Mouse (Mus musculus) neural tube, embryonic 15.5 days (tissue): ENCODE data around the gene Chaf1b. TPM values are rescaled to one million over a fixed set of nuclear protein-coding genes. Genes with fewer than 3 reads are reported as not detected.

Experiments used
- ATAC-seq: fragments of 200-750 bp; cut with Nextera tagmentation; 2 replicates; pipeline ENCODE4 v1.8.0; 2017; ENCODE audit warnings: mild to moderate bottlenecking, moderate TSS enrichment, moderate library complexity; ENCODE audit not compliant: low FRiP score
- H3K27ac ChIP-seq: fragments of 300-500 bp; sonication (generic); replicated peaks from 2 replicates; pipeline ENCODE4 v1.5.1; 2015; ENCODE audit warnings: mild to moderate bottlenecking, inconsistent platforms
- H3K27me3 ChIP-seq: fragments of 300-500 bp; sonication (generic); replicated peaks from 2 replicates; pipeline ENCODE4 v1.6.1; 2015; ENCODE audit warnings: inconsistent platforms
- H3K36me3 ChIP-seq: fragments of 300-500 bp; sonication (generic); 2 replicates; pipeline ENCODE4 v1.6.1; 2015; ENCODE audit warnings: inconsistent platforms
- H3K4me1 ChIP-seq: fragments of 300-500 bp; sonication (generic); 2 replicates; pipeline ENCODE4 v1.6.1; 2015; ENCODE audit warnings: inconsistent platforms
- H3K4me2 ChIP-seq: fragments of 300-500 bp; sonication (generic); 2 replicates; pipeline ENCODE4 v1.6.1; 2015; ENCODE audit warnings: inconsistent platforms, mild to moderate bottlenecking, moderate library complexity
- H3K4me3 ChIP-seq: fragments of 300-500 bp; sonication (generic); replicated peaks from 2 replicates; pipeline ENCODE4 v1.5.1; 2015; ENCODE audit warnings: mild to moderate bottlenecking, inconsistent platforms
- H3K9ac ChIP-seq: fragments of 300-500 bp; sonication (generic); replicated peaks from 2 replicates; pipeline ENCODE4 v1.6.1; 2015; ENCODE audit warnings: mild to moderate bottlenecking, inconsistent platforms
- H3K9me3 ChIP-seq: fragments of 300-500 bp; sonication (generic); replicated peaks from 2 replicates; pipeline ENCODE4 v1.6.1; 2016; ENCODE audit warnings: inconsistent platforms
- WGBS: fragments of 180-500 bp; shearing (Covaris S2); methylation state at CpG from one replicate; pipeline ENCODE4 v1.1.7; 2015; ENCODE audit warnings: mixed read lengths; 5-methylcytosine and 5-hydroxymethylcytosine counted together
- polyA plus RNA-seq: library from polyadenylated mRNA; unstranded; fragments of >200 nt; fragmentation: Nextera tagmentation; extraction: Ambion mirVana; gene quantifications from 2 replicates; pipeline ENCODE4 v1.2.1, GENCODE M21; 2015

Chaf1b gene
- polyA plus RNA-seq, 1 experiment from 2014 or later = 13.2 TPM

DNA sequence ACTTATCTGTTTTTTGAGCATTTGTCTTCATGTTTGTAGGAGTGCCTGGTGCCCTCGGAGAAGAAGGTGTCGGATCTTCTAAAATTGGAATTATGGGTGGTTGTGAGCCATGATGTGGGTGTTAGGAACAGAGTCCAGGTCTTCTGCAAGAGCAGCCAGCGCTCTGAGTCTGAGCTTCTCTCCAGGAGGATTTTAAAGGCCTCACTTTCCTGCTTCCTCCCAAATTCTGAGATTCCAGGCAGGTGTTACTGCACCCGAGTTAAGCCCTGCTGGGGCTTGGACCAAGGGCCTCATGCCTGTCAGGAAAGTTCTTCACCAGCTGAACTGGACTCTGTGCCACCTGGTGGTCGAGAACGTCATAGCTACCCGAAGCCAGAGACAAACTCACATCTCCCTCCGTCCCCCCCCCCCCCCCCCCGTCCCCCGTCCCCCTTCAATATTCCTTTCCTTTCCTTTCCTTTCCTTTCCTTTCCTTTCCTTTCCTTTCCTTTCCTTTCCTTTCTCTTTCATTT is 31.7 kb downstream of the Chaf1b start:
- Histone ChIP-seq H3K4me2 (no peak overlapping the region), H3K9me3 (no peaks in the 10 kb centered on the region), H3K27ac (no peak overlapping the region), H3K9ac (no peak overlapping the region), H3K36me3 (no peaks in the 10 kb centered on the region), H3K4me1 (peaks cover 4% of the 10 kb centered on the region), H3K4me3 (no peak overlapping the region), H3K27me3 (no peaks in the 10 kb centered on the region)
- WGBS = 41% methylated on average over 8 of the region's 10 CpGs
- ATAC-seq = no peak

DNA sequence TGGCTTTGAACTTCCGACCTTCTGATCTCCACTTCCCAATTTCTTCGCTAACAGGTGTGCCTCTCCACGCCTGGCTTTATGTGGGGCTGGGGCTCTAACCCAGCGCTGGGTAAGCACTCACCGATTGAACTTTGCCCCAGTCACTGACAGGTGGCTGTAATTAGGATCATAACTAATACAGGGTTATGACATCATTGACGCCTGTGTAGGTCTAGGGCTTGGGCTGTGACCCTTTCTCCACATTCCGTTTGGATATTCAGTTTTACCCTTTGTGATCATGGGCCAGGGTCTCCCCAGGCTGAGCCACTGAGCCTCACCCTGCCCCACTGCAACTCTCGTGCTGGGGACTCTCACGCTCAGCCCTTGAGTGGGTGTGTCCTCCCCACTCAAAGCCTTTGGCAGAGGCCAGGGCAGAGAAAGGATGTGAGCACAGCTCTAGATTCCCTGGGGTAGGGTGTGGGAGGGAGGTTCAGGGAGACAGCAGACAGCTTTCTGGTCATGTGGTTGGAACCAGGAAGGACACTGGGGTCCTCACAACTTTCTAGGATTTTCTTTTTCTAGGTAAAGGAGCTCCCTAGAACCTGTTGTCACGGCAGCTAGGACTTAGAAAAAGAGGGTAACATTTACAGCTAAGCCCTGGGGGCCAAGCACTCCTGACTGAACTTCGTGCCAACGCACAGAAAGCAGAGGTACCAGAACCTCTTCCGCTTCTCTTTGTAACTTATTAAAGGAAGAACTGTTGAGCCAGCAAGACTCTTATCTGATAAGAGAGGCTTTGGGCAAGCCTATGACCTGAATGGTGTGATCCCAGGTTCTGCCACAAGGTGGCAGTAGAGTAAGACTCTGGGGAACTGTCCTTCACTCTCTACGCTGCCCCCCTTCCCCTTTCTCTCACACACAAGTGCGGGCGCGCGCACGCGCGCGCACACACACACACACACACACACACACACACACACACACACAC is 34.3 kb downstream of the Chaf1b start:
- peak; percentile 76; the same call in 1 of the 2 replicates for ATAC-seq
- Histone ChIP-seq H3K36me3 (no peaks in the 10 kb centered on the region), H3K4me2 (peak overlapping the region; percentile 49), H3K27ac (no peak overlapping the region), H3K4me1 (peaks cover 4% of the 10 kb centered on the region), H3K9me3 (no peaks in the 10 kb centered on the region), H3K9ac (no peak overlapping the region), H3K27me3 (no peaks in the 10 kb centered on the region), H3K4me3 (no peak overlapping the region)
- 41% methylated on average over 22 of the region's 22 CpGs for WGBS

DNA sequence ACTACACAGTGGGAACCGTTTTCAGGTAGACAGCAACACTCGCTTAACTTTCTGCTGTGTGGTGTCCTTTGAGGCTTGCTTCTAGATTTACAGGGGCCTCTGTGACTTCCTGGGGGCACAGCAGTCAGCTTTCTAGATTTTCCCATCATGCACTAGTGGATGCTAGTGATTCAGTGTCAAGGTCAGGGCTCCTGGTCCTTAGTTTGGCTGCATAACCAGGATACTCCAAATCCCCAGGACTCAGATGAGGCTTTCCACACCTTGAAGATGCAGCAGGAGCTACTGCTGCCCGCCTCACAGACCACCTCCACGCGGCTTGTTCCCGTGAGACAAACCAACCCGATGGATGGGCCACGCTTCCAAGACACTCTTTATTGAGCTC is 35.0 kb downstream of the Chaf1b start:
- no peaks in the 10 kb centered on the region for H3K9me3 ChIP-seq
- H3K27ac ChIP-seq = no peak overlapping the region
- no peak for ATAC-seq
- H3K9ac ChIP-seq = no peak overlapping the region
- H3K36me3 ChIP-seq = no peaks in the 10 kb centered on the region
- H3K27me3 ChIP-seq = no peaks in the 10 kb centered on the region
- peaks cover 4% of the 10 kb centered on the region for H3K4me1 ChIP-seq
- 55% methylated on average over 8 of the region's 8 CpGs for WGBS
- H3K4me3 ChIP-seq = no peak overlapping the region
- peak overlapping the region; percentile 49 for H3K4me2 ChIP-seq

DNA sequence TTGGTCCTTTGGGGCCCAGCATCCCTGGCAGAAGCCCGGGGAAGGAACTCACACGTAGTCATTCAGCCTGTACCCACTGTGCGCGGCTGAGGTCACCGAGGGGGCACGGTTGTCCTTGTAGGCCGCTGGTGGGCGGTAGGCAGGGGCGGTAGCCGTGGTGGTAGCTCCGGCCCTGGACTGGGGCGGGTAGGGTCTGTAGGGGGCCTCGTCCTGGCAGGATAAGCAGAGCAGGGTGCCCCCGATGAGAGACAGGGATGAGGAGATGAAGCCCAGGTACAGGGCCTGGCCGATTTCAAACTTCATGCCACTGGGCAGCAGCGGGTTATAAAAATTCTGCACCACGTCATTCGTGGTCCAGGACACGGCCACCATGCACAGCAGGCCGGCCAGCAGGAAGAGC is 35.5 kb downstream of the Chaf1b start:
- Histone ChIP-seq H3K27me3 (no peaks in the 10 kb centered on the region), H3K27ac (no peak overlapping the region), H3K4me3 (no peak overlapping the region), H3K9me3 (no peaks in the 10 kb centered on the region), H3K4me2 (no peak overlapping the region), H3K36me3 (no peaks in the 10 kb centered on the region), H3K9ac (no peak overlapping the region), H3K4me1 (peaks cover 4% of the 10 kb centered on the region)
- 68% methylated on average over 20 of the region's 20 CpGs for whole genome bisulfite sequencing
- no peak for ATAC-seq

DNA sequence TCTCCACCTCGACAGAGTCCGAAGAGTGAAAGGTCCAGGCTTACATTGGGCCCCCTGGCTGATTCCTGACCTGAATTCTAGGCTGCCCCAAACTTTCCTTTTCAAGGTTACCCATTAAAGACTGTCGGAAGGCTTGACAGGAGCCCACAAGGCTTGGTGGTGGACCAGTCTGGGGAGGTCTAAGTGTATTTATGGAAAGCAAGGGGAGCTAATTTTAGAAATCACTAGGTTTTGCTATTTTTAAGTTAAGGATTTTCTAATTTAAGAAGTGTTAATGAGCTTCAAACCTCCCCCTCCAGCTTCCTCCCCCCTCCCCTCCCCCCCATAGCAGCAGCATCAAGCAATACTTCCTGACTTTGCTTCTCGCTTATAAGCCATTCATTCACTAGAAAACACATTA is 37.0 kb downstream of the Chaf1b start:
- WGBS = 72% methylated on average over 4 of the region's 4 CpGs

DNA sequence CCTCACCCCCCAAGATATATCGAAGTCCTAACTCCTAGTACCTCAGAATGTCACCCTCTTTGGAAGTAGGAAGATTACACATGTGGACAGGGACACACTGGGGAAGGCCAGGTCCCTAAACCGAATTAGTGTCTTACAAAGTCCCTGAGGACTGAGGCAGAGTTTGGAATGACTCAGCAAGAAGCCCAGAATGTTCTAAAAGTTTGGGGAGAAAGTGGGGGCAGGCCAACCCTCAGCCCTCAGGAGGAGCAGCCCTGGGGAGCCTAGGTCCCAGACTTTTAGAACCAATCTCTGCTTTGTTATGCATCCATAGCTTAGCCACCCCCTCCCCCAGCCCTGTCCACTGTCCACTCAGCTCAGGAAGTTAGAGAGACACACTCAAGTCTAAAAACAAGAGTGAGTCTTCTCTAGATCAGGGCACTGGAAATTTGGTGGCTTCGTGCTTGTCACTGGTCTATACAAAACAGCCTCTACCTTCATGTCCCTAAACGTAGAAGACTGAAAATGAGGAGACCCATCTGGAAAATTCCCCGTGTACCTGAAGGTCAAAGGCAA is 39.2 kb downstream of the Chaf1b start:
- WGBS = 82% methylated on average over 5 of the region's 5 CpGs

More for the DNA sequence above, 37.0 kb downstream of the Chaf1b start:
- Histone ChIP-seq H3K36me3 (no peaks in the 10 kb centered on the region), H3K4me2 (no peak overlapping the region), H3K4me3 (no peak overlapping the region), H3K9me3 (no peaks in the 10 kb centered on the region), H3K9ac (no peak overlapping the region), H3K27me3 (no peaks in the 10 kb centered on the region), H3K27ac (no peak overlapping the region), H3K4me1 (peaks cover 4% of the 10 kb centered on the region)
- no peak for ATAC-seq

DNA sequence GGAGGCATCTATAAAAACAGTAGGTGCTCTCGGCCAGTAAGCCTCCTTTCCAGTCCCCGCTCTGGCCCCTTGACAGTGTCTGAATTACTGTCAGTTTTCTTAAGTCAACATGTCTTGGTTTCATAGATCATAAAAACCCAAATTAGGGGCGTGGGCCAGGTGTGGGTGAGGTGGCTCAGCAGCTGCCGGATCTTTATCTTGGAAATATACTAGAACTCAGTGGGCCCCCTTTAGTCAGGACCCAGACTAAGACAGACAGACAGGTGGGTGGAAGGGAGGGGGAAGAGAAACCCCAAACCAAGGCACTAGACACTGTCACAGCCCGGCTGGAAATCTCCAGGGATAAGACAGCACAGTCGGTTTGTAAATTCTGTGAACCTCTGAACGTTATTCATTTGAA is 40.1 kb downstream of the Chaf1b start:
- ATAC-seq = no peak
- Histone ChIP-seq H3K27ac (no peak overlapping the region), H3K4me1 (no peaks in the 10 kb centered on the region)

More for the DNA sequence above, 39.2 kb downstream of the Chaf1b start:
- Histone ChIP-seq H3K4me3 (no peak overlapping the region), H3K9me3 (no peaks in the 10 kb centered on the region), H3K4me2 (no peak overlapping the region), H3K27ac (no peak overlapping the region), H3K27me3 (no peaks in the 10 kb centered on the region), H3K9ac (no peak overlapping the region), H3K4me1 (peaks cover 4% of the 10 kb centered on the region), H3K36me3 (no peaks in the 10 kb centered on the region)
- ATAC-seq = no peak

DNA sequence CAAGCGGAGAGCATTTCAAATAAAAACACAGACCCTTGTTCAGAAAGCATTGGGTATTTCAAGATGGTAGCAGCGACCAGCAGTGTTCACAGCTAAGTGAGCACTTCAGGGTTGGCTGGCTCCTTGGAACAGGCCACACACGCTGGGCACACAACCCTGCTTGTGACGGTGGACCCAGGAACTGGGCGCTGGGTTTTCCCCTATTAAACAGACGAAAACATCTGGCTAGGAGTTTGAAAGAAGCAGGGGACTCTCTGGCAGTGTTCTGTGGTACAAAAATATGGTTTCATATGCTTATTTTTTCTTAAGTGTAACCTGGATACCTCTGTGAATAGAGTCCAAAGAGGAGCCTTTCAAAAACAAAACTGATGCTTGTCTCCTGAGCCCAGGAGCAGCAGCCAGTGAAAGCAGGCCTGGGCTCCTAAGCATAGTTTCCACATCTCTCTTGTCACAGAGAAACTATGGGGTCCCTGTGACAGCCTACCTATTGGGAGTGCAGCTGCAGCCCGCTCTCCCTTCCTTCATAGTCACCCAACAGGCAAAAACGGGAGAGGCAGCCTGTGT is 42.1 kb downstream of the Chaf1b start:
- Histone ChIP-seq H3K27ac (no peak overlapping the region), H3K9ac (no peak overlapping the region), H3K4me3 (no peak overlapping the region), H3K27me3 (no peaks in the 10 kb centered on the region), H3K4me2 (no peak overlapping the region), H3K9me3 (no peaks in the 10 kb centered on the region), H3K4me1 (no peaks in the 10 kb centered on the region), H3K36me3 (no peaks in the 10 kb centered on the region)
- ATAC-seq = no peak
- WGBS = 82% methylated on average over 8 of the region's 8 CpGs

More for the DNA sequence above, 40.1 kb downstream of the Chaf1b start:
- Histone ChIP-seq H3K4me2 (no peak overlapping the region), H3K36me3 (no peaks in the 10 kb centered on the region), H3K9ac (no peak overlapping the region), H3K4me3 (no peak overlapping the region), H3K27me3 (no peaks in the 10 kb centered on the region), H3K9me3 (no peaks in the 10 kb centered on the region)
- WGBS = 68% methylated on average over 7 of the region's 7 CpGs

DNA sequence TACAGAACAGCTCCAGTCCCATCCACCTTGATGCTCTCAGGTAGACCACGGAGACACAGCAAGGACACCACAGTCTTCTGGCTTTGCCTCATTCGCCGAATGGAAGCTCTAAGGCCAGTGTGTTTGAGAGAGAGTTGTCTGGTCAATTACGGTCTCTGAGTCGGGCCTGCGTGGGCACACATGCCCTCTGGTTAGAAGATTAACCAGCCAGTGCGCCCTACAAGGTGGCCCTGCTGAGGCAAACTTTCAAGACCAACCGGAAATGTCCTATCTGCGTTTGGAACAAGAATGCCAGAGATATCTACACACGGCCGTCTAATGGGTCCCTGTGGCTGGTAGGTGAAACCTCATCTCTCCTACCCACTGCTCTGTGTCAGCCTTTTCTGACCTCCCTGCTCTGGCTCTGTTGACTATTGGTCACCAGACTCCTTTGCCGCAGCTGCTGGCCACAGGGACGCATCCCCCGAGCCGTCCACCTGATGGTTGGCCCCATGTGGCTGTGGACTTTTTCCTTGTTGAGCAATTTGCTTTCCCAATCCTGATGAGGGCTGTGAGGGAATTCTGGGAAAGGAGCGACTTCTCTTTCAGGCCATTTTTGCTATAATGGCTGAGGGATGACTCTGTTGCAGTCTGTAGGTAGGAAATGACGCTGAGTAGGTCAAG is 45.8 kb downstream of the Chaf1b start:
- WGBS = 94% methylated on average over 17 of the region's 17 CpGs
- ATAC-seq = no peak
- H3K4me3 ChIP-seq = no peak overlapping the region
- no peak overlapping the region for H3K4me2 ChIP-seq
- peaks cover 7% of the 10 kb centered on the region for H3K27me3 ChIP-seq
- H3K27ac ChIP-seq = no peak overlapping the region
- no peaks in the 10 kb centered on the region for H3K9me3 ChIP-seq
- no peak overlapping the region for H3K9ac ChIP-seq
- 0 out of 2 replicates have a peak, but pooled peaks cover 5% of the 10 kb centered on the region for H3K4me1 ChIP-seq
- no peaks in the 10 kb centered on the region for H3K36me3 ChIP-seq

DNA sequence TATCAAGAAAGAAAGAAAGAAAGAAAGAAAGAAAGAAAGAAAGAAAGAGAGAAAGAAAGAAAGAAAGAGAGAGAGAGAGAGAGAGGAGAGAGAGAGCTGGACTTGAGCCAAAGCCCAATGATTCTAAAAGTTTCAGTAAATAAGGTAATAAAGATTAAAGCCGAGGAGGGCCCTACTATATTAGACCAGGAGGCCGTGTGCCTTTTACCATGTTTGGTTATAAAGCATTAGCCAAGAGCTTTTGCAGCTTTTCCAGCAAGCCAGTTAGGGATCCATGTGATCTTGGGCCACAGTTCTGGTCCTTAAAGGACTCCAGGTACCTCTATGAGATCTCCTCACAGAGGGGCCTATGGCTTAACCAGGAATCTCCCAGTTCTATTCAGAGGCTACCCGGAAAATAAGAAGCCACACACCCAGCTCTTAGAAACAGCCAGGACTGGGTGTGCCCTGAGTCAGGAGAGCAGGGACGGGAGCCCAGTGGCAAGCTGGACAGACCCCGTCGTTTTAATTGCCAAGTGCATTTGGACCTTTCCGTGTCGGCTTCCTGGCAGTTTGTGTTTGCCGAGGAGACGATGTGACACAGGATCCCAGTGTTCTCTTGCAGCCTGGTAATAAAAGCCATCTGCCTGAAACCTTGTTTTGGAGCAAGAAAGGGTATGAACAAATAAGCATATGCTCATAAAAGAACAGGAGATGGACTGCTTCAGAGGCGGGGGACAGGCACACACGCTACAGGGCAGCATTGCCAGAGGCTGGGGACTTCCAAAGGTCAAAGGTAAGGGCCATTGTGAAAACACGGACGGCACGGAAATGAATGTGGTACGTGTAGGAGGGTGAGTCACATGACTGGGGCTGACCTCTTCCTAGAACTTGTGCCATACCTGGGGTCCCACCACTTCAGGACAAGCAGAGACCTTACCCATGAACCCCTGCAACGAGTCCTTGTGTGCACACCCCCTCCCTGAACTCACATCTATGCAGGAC is 48.8 kb downstream of the Chaf1b start:
- Histone ChIP-seq H3K27ac (no peak overlapping the region), H3K36me3 (no peaks in the 10 kb centered on the region), H3K4me1 (0 out of 2 replicates have a peak, but pooled peaks cover 7% of the 10 kb centered on the region), H3K9ac (no peak overlapping the region), H3K9me3 (no peaks in the 10 kb centered on the region), H3K4me3 (no peak overlapping the region), H3K4me2 (no peak overlapping the region), H3K27me3 (peaks cover 32% of the 10 kb centered on the region)
- ATAC-seq = no peak
- 63% methylated on average over 17 of the region's 17 CpGs for WGBS
